Mouse (Mus musculus) bone marrow, adult 2 months (tissue): Measurements from ENCODE around the gene Sbds.

Experiments used
- CTCF ChIP-seq: fragments of 200-500 bp; IDR thresholded peaks from 2 replicates; pipeline ENCODE4 v1.5.1; 2011; ENCODE audit warnings: low read length, control low read depth; ENCODE audit not compliant: control insufficient read depth, insufficient read depth
- POLR2A ChIP-seq: fragments of 200-500 bp; IDR thresholded peaks from 2 replicates; pipeline ENCODE4 v1.6.1; 2011; ENCODE audit warnings: low read depth, mild to moderate bottlenecking, control low read depth, low read length, borderline replicate concordance; ENCODE audit not compliant: control insufficient read depth

- TF ChIP-seq CTCF: no peak
- TF ChIP-seq POLR2A: no peak
Measured at GRCm38 (mm10) chr5:130290242-130290641, 34.9 kb upstream of the Sbds start.
